Mouse (Mus musculus) frontal cortex, adult (tissue): ENCODE results near the gene Ralgps1.
"Not testable (repeated sequence)": the region's sequence is repeated elsewhere in the genome, so short reads cannot be mapped to it uniquely, and the experiment has no call there.

Experiments used
- ATAC-seq: cut with Nextera tagmentation; 2 replicates; pipeline ENCODE4 v1.9.2; 2017; ENCODE audit warnings: mild to moderate bottlenecking, moderate library complexity, mixed read lengths; ENCODE audit not compliant: low TSS enrichment

Ralgps1 gene

GRCm38 (mm10) chr2:33215700-33216509, 155.4 kb downstream of the Ralgps1 start, which contains the start of gene Angptl2:
TSS of gene Angptl2 (plus strand) at chr2:33216069.
- ATAC-seq: peak; percentile 77

- no peak for ATAC-seq
Measured at GRCm38 (mm10) chr2:33215177-33215699, 156.0 kb downstream of the Ralgps1 start.

GRCm38 (mm10) chr2:33211263-33211662, 160.0 kb downstream of the Ralgps1 start:
- ATAC-seq: not testable (repeated sequence)

- no peak for ATAC-seq
Measured at GRCm38 (mm10) chr2:33210841-33211240, 160.4 kb downstream of the Ralgps1 start.

- ATAC-seq: no peak
Measured at GRCm38 (mm10) chr2:33208134-33208533, 163.2 kb downstream of the Ralgps1 start.

GRCm38 (mm10) chr2:33207069-33207468, 164.2 kb downstream of the Ralgps1 start:
- no peak for ATAC-seq

- ATAC-seq: peak; percentile 58; the same call in 1 of the 2 replicates
Measured at GRCm38 (mm10) chr2:33205939-33206525, 165.3 kb downstream of the Ralgps1 start.

- ATAC-seq: peak; percentile 35; the same call in 1 of the 2 replicates
Measured at GRCm38 (mm10) chr2:33204980-33205379, 166.3 kb downstream of the Ralgps1 start.

GRCm38 (mm10) chr2:33203284-33203683, 168.0 kb downstream of the Ralgps1 start:
- ATAC-seq: no peak

GRCm38 (mm10) chr2:33200368-33201068, 170.8 kb downstream of the Ralgps1 start:
- no peak for ATAC-seq

GRCm38 (mm10) chr2:33189976-33190375, 181.3 kb downstream of the Ralgps1 start:
- no peak for ATAC-seq

GRCm38 (mm10) chr2:33188925-33189670, 182.2 kb downstream of the Ralgps1 start:
- no peak for ATAC-seq

GRCm38 (mm10) chr2:33187874-33188273, 183.4 kb downstream of the Ralgps1 start:
- no peak for ATAC-seq

- no peak for ATAC-seq
Measured at GRCm38 (mm10) chr2:33186505-33186904, 184.8 kb downstream of the Ralgps1 start.

- no peak for ATAC-seq
Measured at GRCm38 (mm10) chr2:33185258-33185657, 186.0 kb downstream of the Ralgps1 start.

GRCm38 (mm10) chr2:33184641-33185040, 186.6 kb downstream of the Ralgps1 start:
- ATAC-seq: no peak

GRCm38 (mm10) chr2:33183321-33183720, 188.0 kb downstream of the Ralgps1 start:
- ATAC-seq: no peak

- ATAC-seq: 0 out of 2 replicates have a peak, but pooled peaks have one; percentile 25
Measured at GRCm38 (mm10) chr2:33179930-33180630, 191.2 kb downstream of the Ralgps1 start.

GRCm38 (mm10) chr2:33179171-33179929, 191.9 kb downstream of the Ralgps1 start:
- no peak for ATAC-seq
